Mouse (Mus musculus): Measurements from ENCODE around the gene Cpm.

Cpm gene

DNA sequence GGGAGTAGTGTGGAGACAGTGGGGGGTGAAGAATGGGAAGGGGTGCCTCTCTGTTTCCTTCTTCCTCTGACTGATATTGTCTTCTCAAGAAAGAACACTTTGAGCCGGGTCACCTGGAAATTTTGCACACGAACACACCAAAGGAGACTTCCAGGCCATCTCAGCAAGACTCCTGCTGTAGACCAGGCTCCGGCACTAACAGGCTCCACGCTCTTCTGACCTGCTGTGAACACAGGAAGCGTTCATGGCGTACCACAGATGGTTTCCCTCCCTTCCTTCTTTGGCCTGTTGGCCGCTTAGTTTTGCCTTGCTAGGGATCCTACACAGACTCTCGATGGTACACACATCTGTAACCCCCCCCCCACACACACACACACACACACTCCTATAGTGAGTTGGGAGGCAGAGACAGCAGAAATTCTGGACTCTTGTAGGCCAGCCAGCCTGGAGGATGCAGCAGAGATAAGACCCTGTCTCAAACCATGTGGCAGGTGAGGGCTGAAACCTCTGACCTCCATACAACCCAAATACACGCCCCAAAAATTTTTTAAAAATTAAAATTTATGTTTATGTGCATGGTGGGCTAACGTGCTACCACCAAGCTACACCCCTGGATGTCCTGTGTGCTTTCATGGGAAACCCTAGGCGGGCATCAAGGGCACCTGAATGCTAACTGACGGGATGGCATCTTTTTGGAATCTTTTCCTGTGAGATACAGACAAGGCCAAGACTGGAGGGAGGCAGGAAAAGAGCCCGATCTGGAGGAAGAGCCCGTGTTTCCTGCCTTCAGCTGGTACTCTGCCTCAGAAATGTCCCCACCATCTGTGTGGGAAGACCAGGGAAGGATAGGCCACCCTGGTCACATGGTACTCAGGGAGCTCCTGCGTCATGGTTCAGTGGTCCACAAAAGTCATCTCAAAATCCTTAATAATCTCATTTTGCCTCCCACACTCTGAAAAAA is 23.7 kb upstream of the Cpm start:
- peak; percentile 93 for DNase-seq (ENCODE audit: low read depth, low spot score)

DNA sequence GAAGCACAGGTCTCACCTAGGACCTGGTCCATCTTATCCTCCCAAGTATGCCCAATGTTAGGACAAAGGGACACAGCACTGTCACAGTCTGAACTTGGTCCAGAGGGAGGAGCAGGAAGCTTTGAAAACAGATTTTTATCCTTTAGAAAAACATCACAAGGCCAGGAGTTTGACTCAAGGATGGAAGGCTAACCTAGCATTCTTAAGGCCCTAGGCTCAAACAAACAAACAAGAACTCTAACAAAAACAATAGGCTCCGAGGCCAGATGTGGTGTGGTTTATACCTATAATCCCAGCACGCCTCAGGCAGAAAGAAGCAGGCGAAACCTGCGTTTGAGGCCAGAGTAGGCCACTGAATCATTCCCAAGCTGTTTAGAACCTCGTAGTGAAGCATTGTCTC is 22.9 kb upstream of the Cpm start:
- DNase-seq (ENCODE audit: low read depth, low spot score), result no peak

DNA sequence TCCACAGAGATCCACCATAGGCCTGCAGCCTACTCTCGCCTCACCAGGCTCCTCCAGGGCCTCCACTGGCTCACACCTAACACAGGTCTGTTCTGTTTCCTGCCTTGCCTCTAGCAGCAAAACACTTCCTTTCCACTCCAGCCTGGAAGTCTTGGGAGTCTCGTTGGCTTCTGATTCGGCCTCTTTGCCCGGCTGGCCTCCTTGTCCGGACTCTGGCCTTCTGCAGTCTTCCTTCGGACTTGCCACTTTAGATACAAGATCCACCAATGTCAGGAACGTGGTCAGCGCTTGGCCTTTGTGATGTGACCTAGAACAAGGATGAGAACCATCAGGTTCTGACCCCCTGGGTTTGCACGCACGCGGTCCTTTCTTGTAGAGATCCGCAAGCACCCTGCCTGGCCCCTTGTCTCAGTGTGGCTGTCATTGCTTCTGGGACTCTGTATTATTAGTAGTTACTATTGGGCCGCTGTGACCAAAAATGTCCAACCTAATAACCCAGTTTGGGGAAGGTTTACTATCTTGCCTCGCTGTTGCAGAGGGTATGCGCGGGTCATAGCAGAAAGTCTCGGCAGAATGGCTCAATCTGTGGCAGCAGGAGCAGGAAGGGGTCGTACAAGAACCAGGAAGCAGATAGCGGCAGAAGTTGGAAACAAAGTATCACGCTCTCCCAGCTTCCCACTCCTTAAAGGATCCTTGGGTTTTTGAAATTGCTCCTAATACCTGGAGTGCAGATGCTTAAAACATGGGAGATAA is 22.1 kb upstream of the Cpm start:
- peak; percentile 95 for DNase-seq (ENCODE audit: low read depth, low spot score)

DNA sequence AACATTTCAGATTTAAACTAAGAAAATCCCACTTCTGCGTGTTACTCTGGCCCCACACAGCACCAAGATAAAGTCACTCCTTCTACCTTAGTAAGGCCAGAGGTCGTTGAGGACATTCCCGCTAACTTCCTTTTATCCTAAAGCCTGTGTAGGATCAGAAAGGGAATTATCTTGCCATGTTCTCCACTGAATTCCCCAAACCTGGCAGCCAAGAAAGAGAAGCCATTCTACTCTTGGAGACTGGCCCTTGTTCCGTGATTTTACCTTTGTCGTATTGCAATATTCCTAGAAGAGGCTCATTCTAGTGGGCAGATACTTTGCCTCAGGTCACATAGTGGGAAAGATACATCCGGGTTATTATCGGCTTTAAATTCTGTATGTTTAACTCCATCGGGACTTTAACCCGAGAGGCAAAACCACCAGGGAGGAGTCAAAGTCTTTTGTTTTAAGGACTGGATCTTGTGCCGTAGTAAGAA is 21.5 kb upstream of the Cpm start:
- peak; percentile 92 for DNase-seq (ENCODE audit: low read depth, low spot score)

DNA sequence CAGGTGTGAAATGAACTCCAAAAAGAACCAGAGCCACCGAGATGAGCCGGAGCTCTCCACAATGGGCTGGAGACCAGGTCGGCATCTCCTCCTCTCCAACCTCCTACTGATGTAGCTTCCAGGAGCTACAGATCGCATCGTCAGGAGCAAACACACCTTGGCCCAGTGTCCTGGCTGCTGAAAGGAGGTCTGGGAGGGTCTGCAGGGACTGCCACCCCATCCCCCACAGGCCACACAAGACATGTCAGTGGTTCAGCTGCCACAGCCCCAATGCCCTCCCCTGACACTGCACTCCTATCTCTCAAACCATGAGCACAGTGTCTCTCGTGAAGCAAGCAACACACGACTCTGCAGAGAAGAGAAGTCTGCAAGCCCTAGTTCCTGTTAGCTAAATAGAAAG is 20.8 kb upstream of the Cpm start:
- DNase-seq (ENCODE audit: low read depth, low spot score), result peak; percentile 92

DNA sequence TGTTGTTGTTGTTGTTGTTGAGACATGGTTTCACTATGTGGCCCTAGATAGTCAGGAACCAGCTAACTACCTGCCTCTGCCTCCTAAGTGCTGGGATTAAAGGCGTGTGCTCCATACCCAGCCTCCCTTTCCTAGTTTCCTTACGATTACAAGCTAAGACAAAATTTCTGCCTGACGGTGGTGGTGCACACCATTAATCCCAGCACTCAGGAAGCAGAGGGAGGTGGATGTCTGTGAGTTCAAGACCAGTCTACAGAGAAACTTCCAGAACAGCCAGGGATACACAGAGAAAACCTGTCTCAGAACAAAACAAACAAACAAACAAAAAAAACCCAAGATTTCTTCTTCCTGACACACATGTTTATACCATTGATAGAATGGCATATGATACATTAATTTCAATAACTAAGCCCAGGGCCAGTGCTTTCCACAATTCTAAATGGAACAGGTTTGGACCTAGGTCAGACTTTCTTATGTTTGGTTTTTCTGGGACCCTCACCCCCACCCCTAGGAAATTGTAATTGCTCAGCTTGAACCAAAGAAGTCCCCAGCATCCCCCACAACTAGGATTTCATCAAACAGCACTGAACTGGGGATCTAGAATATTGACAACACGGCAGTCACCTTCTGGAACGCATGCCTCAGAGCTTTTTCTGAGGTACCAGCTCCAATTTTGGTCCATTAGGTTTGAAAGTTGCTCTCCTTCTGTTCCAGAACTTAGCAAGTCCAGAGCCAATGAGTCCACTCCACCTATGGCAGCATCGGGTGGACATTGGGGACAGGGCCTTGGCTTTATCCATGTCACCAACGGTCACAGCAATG is 20.1 kb upstream of the Cpm start:
- DNase-seq (ENCODE audit: low read depth, low spot score), result peak; percentile 93

DNA sequence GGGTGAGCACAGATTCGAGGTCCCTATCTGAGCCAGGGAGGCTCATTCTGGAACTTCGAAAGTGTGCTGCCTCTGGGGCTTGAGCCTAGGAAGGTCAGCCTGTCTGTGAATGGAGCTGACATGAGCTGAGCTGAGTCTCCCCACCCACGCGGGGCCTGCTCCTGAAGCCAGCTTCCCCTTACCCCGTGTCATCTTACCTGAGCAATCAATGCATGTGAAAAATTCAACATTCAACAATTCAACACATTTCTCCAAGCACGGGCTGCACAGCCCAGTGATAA is 19.6 kb upstream of the Cpm start:
- peak; percentile 93 for DNase-seq (ENCODE audit: low read depth, low spot score)

DNA sequence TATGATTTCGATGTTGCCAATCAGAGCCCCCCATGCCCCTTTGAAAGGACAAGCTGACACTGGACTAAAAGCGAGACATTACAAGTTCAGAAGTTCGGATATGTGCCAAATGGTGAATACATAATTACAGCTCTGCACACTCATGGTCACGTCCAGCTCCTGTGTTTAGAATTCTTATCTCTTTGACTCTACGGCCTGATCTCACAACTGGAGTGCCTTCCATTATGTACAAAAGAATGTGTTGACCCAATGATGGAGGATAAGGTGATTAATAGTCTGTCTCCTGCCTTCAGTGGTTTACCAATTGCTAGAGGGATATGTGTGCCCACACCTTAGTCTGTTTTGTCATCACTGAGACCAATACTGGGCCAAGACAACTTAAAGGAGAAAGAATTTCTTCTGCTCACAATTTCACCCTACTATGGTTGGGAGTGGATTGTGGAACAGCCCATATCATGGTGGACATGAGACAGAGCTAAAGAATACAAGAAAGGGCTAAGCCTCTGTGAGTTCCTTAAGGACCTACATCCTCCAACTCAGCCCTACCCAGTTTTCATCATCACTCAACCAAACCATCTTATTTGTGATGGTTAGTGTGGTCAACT is 19.0 kb upstream of the Cpm start:
- DNase-seq (ENCODE audit: low read depth, low spot score), result peak; percentile 95

DNA sequence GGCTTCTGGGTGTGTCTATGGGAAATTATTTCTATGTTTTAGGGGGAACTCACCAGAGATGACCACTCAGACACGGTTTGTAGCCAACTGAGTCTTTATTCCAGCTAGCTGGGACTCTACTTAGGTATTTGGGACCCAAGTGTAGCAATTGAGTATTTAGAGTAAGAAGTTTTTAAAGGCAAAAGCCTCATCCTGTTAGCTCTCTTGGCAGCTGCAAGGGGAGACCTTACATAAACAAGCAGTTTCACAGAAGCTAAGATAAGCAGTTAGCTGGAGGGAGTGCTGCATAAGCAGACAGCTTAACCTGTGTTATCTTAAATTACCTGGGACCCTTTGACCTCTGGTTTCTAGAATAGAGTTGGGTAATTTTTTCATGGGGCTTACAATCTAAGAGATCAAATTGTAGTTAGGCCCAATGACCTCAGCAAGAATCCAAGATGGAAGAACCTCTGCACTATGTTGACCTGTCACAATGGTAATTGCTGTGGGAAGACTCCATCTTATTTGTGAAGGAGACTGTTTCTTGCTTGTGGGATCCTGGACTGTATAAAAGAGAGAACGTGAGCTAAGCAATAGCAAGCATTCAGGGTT is 18.4 kb upstream of the Cpm start:
- peak; percentile 93 for DNase-seq (ENCODE audit: low read depth, low spot score)

DNA sequence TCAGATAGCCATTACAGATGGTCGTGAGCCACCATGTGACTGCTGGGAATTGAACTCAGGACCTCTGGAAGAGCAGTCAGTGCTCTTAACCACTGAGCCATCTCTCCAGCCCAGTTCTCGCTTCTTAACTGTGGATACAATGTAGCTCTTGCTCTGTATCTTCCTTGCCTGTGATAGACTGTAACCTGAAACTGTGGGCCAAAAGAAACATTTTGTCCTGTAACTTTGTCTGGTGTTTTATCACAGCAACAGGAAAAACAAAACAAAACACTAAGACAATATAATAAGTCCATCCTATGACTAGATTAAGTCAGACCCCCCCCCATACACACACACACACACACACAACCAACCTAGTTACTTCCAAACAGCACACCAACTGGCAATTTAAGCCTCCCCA is 17.8 kb upstream of the Cpm start:
- peak; percentile 92 for DNase-seq (ENCODE audit: low read depth, low spot score)

DNA sequence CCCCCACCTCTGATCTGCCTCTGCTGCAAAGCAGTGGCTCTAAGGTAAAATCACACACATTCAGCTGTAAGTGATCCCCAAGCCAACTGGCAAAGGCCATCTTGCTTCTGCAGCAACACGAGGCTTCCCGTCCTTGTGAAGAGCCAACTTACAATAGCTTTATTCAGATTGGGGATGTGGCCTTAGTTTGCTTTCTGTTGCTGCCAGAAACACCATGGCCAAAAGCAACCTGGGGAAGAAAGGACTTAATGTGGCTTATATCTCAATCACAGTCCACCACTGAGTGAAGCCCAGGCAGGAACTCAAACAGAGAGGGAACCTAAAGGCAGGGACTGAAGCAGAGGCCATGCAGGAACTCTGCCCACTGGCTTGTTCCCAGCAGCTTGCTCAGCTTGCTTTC is 17.3 kb upstream of the Cpm start:
- DNase-seq (ENCODE audit: low read depth, low spot score), result peak; percentile 94

DNA sequence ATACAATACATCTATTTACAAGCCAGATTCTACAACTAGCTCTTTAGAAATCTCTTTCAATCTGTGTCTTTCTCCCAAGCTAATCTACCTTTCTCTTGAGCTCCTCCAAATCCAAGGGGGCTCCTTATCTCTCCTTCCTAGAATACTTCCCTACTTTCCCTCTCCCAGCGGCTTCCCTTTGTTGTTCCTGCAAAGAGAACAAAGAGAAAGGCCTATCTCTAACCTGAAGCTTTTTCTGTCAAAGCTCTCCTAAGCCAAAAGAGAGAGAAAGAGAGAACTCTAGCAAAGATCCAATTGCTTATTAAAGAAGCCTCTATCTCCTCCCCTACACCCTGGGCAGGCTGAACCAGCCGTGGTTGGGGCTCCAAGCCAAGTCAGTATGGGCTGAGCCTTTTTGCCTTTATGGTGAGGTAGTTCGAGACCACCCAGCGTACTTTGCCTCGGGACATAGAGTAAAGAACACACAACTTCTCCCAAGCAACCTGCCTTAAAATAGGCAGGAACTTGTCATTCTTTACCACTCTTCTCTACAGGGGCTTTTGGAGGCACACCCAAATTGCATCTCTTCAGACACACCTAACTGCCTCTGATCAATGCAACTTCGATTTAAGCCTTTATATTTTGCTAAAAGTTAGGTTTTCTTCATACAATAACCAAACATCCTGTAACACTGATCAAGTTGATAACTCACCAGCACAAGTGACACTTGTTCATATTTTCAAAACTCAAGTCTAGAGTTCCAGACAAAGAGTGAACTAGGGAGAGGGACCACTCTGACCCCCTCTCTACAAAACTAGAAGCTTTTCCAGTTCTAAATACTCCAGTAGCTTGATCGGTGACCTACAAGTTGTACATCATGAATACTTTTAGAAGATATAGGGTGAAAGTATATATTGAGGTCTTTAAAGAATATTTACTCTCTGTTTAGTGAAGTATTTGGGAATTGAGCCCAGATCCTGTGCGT is 16.4 kb upstream of the Cpm start:
- DNase-seq (ENCODE audit: low read depth, low spot score), result peak; percentile 93

DNA sequence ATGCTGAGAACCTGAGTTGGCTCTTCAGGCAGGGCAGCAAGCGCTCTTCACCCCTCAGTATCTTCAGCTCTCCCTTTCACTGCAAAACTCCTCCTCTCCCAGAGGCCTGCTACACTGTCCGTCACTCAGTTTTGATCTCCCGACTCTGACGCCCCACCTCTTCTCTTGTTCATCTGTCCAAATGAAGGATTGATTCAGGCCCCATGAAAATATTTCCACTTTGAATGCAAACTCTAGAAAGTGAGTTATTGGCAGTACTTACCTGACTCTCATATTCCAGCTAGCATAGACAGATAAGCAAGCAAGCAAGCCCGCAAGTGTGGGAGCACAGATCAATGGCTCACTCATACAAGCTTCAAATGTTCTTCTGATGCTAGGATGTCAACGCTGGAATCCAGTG is 15.3 kb upstream of the Cpm start:
- peak; percentile 94 for DNase-seq (ENCODE audit: low read depth, low spot score)

DNA sequence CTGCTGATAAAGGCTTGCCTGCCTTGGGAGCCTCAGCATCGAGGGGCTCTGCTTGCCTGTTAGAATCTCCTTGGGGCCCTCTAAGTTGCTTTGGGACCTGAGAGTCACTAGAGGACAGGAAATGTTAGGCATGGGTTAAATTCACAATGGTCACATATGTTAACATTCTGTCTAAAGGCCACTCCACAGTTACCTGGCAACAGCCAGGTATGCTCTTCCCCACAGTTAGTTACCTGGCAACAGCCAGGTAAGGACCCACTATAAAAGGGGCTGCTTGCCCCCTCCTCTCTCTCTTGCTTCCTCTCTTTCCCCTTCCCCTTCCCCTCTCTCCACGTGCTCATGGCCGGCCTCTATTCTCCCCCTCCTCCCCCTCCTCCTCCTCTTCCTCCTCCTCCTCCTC is 14.9 kb upstream of the Cpm start:
- no peak for DNase-seq (ENCODE audit: low read depth, low spot score)

DNA sequence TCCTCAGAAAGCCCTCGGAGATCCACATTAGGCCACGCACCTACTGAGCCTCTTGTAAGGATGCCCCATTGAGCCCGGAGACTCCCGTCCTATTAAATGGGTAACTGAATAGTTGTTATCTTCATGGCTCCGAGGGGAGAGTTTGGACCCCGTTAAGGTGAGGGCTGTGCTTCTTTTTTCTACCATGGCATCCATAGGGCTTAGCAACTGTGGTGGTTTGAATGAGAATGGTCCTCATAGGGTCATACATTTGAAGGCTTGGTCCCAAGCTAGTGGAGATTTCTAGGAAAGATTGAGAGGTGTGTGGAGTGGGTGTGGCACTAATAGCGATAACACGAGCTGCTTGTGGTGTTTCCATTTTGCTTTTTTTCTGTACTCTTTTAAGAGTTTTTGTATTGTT is 14.1 kb upstream of the Cpm start:
- peak; percentile 92 for DNase-seq (ENCODE audit: low read depth, low spot score)

DNA sequence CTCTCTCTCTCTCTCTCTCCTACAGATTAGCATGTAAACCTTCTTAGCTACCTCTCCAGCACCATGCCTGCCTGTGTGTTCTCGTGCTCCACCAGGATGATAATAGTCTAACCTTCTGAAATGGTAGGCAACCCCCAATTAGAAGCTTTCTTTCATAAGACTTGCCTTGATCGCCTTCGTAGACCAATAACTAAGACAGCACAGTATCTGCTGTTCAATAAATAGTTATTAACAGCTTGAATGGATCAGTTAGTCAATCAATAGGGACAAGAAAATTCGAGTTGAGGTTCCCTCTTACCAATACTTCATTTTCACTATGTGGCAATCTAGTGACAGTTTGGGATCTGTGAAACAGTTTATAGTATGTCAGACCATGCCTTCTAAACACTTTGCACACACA is 13.6 kb upstream of the Cpm start:
- DNase-seq (ENCODE audit: low read depth, low spot score), result peak; percentile 93

DNA sequence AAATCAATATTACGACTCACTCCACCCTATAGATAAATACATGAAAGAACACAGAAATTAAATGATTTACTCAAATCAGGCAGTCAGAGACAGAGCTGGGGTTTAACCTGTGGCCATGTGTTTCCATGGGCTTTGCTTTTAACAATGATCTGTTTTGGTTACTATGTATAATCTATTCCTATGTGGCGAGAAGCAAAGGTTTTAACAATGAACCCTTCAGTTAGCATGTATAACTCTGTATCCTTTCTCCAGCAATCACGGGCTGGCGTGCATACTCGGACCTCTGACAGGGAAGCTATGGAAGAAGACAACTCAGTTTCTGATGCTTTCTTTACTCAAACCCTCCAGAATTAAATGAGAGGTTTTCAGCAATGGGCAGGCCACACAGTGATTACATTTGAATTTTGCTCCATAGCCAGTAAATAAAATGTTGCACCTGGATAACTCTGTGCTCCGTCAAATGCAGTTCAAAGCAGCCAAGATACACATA is 13.1 kb upstream of the Cpm start:
- peak; percentile 91 for DNase-seq (ENCODE audit: low read depth, low spot score)

DNA sequence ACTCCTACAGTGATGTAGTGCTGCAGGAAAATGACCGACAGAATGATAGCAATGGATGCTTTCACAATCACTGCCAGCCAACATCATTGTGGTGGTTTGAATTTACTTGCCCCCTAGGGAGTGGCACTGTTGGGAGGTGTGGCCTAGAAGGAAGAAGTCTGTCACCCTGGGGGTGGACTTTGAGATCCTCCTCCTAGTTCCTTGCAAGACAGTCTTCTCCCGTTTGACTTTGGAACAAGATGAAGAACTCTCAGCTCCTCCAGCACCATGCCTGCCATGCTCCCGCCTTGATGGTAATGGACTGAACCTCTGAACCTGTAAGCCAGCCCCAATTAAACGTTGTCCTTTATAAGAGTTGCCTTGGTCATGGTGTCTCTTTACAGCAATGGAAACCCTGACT is 12.5 kb upstream of the Cpm start:
- peak; percentile 93 for DNase-seq (ENCODE audit: low read depth, low spot score)

DNA sequence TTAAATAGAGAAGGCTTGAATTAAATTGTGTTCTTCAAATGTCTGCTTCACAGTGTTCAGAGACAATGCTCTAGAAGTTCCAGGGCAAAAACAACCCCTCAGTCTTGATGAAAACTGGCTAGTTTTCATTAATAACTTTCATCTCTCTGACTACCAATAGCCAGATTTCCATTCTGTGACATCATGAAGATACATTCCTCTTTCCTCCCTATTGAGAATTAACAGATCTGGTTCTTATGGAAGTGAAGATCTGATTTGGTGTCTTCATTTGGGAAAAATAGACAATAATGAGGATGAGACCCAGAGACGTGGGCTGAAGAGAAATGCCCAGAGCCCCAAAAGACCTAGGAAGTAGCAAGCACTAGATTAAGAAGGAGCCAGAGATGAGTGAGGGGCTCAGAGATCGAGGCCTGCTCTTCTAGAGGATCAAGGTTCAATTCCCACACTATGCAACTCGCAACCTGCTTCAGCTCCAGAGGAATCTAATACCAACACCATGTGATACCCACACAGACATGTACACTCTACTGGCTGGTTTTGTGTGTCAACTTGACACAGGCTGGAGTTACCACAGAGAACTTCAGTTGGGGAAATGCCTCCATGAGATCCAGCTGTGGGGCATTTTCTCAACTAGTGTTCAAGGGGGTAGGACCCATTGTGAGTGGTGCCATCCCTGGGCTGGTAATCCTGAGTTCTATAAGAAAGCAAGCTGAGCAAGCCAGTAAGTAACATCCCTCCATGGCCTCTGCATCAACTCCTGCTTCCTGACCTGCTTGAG is 11.5 kb upstream of the Cpm start:
- DNase-seq (ENCODE audit: low read depth, low spot score), result peak; percentile 94
